Mouse (Mus musculus): Measurements from ENCODE around the gene Gm9821. TPM values are rescaled to one million over a fixed set of nuclear protein-coding genes. Genes with fewer than 3 reads are reported as not detected.

Gene Gm9821
- polyA plus RNA-seq, 1 experiment from 2014 or later = 2.8 TPM

GRCm38 (mm10) chr2:91913328-91914110, 32.0 kb upstream of the Gm9821 start:
- H3K9ac ChIP-seq (ENCODE audit: low read depth, low read length) = no peak overlapping the region
- H3K4me3 ChIP-seq (ENCODE audit: low read depth, low read length) = no peak overlapping the region
- H3K27ac ChIP-seq (ENCODE audit: low read depth, low read length) = no peak overlapping the region
- 71% methylated on average over 7 of the region's 7 CpGs for WGBS (ENCODE audit: insufficient replicate concordance)
- H3K4me1 ChIP-seq (ENCODE audit: control insufficient read depth, insufficient read depth, low read length) = 0 out of 2 replicates have a peak, but pooled peaks cover 5% of the 10 kb centered on the region
- ATAC-seq (replicated peaks; ENCODE audit: insufficient number of reproducible peaks, low FRiP score, low TSS enrichment) = no peak
- H3K4me2 ChIP-seq = no peak overlapping the region
- no peaks in the 10 kb centered on the region for H3K9me3 ChIP-seq (replicated peaks; ENCODE audit: control insufficient read depth, low read length)
- no peaks in the 10 kb centered on the region for H3K27me3 ChIP-seq (ENCODE audit: control insufficient read depth, insufficient read depth, low read length)
- H3K36me3 ChIP-seq (ENCODE audit: control insufficient read depth, insufficient read depth, low read length) = peaks cover 14% of the 10 kb centered on the region

DNA sequence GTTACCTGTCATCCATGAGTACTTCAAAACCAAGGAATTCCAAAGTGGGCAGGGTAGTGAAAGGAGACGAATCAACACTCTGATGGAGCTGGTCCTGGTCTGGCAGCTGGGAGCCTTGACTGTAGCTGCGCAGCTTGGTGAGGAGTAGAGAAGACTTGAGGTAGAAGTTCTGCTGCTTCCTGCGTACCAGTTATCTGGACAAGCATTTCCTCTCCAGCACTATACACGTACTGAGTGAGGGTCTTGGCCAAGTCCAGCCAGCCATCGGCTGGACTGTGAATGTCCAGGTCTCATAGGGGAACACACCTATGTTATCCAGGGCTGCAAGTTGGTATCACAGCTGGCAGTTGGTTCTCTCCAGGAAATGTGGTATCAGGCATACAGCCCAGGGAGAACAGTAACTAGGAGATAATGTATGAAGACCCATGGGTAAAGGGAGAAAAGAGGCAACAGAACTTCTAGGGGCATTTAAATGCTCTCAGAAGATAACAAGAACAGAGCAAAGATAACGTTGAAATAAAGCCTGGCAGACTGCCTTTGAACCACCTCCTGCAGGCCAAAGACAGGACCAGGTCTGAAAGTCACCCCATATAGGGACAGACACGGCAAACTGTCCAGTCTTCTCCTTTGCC, 29.0 kb upstream of the Gm9821 start:
- H3K4me3 ChIP-seq (ENCODE audit: low read depth, low read length) = no peak overlapping the region
- H3K27me3 ChIP-seq (ENCODE audit: control insufficient read depth, insufficient read depth, low read length) = peaks cover 12% of the 10 kb centered on the region
- H3K4me2 ChIP-seq = no peak overlapping the region
- H3K9ac ChIP-seq (ENCODE audit: low read depth, low read length) = no peak overlapping the region
- 59% methylated on average over 7 of the region's 7 CpGs for WGBS (ENCODE audit: insufficient replicate concordance)
- H3K36me3 ChIP-seq (ENCODE audit: control insufficient read depth, insufficient read depth, low read length) = peaks cover 13% of the 10 kb centered on the region
- H3K9me3 ChIP-seq (replicated peaks; ENCODE audit: control insufficient read depth, low read length) = no peaks in the 10 kb centered on the region
- H3K27ac ChIP-seq (ENCODE audit: low read depth, low read length) = no peak overlapping the region
- no peak for ATAC-seq (replicated peaks; ENCODE audit: insufficient number of reproducible peaks, low FRiP score, low TSS enrichment)
- H3K4me1 ChIP-seq (ENCODE audit: control insufficient read depth, insufficient read depth, low read length) = 0 out of 2 replicates have a peak, but pooled peaks cover 8% of the 10 kb centered on the region

- Histone ChIP-seq H3K4me3 (ENCODE audit: low read depth, low read length) (no peak overlapping the region), H3K27ac (ENCODE audit: low read depth, low read length) (no peak overlapping the region), H3K4me1 (ENCODE audit: control insufficient read depth, insufficient read depth, low read length) (0 out of 2 replicates have a peak, but pooled peaks cover 11% of the 10 kb centered on the region), H3K27me3 (ENCODE audit: control insufficient read depth, insufficient read depth, low read length) (peaks cover 18% of the 10 kb centered on the region), H3K36me3 (ENCODE audit: control insufficient read depth, insufficient read depth, low read length) (peaks cover 7% of the 10 kb centered on the region; the same call in 1 of the 2 replicates), H3K9ac (ENCODE audit: low read depth, low read length) (no peak overlapping the region), H3K4me2 (no peak overlapping the region), H3K9me3 (replicated peaks; ENCODE audit: control insufficient read depth, low read length) (no peaks in the 10 kb centered on the region)
- WGBS (ENCODE audit: insufficient replicate concordance) = 87% methylated on average over 7 of the region's 7 CpGs
- ATAC-seq (replicated peaks; ENCODE audit: insufficient number of reproducible peaks, low FRiP score, low TSS enrichment) = no peak
Observed at GRCm38 (mm10) chr2:91917096-91917495, 28.4 kb upstream of the Gm9821 start.

DNA sequence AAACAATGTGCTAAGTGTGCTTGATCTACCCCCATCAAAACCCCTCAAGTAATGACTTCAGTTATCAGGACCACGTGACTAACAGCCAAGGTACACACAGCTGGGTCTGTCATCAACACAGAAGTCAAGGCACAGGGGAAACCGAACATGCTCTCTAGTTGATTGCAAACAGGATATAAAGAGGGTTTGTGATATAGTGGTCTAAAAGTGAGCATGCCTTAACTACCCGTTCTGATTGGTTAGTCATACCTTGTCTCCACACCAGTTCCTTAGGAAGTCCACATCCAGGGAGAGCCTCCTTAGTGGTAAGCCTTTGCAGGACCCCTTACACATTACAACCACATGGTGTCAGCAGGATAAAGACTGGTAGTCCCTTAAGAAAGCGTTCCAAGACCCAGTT, 25.4 kb upstream of the Gm9821 start:
- no peak for ATAC-seq (replicated peaks; ENCODE audit: insufficient number of reproducible peaks, low FRiP score, low TSS enrichment)
- H3K27ac ChIP-seq (ENCODE audit: low read depth, low read length) = no peak overlapping the region
- peaks cover 43% of the 10 kb centered on the region for H3K27me3 ChIP-seq (ENCODE audit: control insufficient read depth, insufficient read depth, low read length)
- 66% methylated on average over 4 of the region's 4 CpGs for WGBS (ENCODE audit: insufficient replicate concordance)
- H3K4me1 ChIP-seq (ENCODE audit: control insufficient read depth, insufficient read depth, low read length) = peaks cover 13% of the 10 kb centered on the region
- H3K9me3 ChIP-seq (replicated peaks; ENCODE audit: control insufficient read depth, low read length) = no peaks in the 10 kb centered on the region
- H3K4me2 ChIP-seq = no peak overlapping the region
- H3K9ac ChIP-seq (ENCODE audit: low read depth, low read length) = no peak overlapping the region
- peaks cover 3% of the 10 kb centered on the region; the same call in 1 of the 2 replicates for H3K36me3 ChIP-seq (ENCODE audit: control insufficient read depth, insufficient read depth, low read length)
- no peak overlapping the region for H3K4me3 ChIP-seq (ENCODE audit: low read depth, low read length)

GRCm38 (mm10) chr2:91921181-91921789, 24.2 kb upstream of the Gm9821 start:
- peaks cover 3% of the 10 kb centered on the region; the same call in 1 of the 2 replicates for H3K36me3 ChIP-seq (ENCODE audit: control insufficient read depth, insufficient read depth, low read length)
- WGBS (ENCODE audit: insufficient replicate concordance) = 4% methylated on average over 31 of the region's 31 CpGs
- no peak for ATAC-seq (replicated peaks; ENCODE audit: insufficient number of reproducible peaks, low FRiP score, low TSS enrichment)
- no peaks in the 10 kb centered on the region for H3K9me3 ChIP-seq (replicated peaks; ENCODE audit: control insufficient read depth, low read length)
- H3K27me3 ChIP-seq (ENCODE audit: control insufficient read depth, insufficient read depth, low read length) = peaks cover 43% of the 10 kb centered on the region
- H3K4me2 ChIP-seq = peak overlapping the region; percentile 95
- peak overlapping the region; percentile 53 for H3K4me3 ChIP-seq (ENCODE audit: low read depth, low read length)
- H3K4me1 ChIP-seq (ENCODE audit: control insufficient read depth, insufficient read depth, low read length) = peaks cover 12% of the 10 kb centered on the region
- no peak overlapping the region for H3K27ac ChIP-seq (ENCODE audit: low read depth, low read length)
- H3K9ac ChIP-seq (ENCODE audit: low read depth, low read length) = no peak overlapping the region

DNA sequence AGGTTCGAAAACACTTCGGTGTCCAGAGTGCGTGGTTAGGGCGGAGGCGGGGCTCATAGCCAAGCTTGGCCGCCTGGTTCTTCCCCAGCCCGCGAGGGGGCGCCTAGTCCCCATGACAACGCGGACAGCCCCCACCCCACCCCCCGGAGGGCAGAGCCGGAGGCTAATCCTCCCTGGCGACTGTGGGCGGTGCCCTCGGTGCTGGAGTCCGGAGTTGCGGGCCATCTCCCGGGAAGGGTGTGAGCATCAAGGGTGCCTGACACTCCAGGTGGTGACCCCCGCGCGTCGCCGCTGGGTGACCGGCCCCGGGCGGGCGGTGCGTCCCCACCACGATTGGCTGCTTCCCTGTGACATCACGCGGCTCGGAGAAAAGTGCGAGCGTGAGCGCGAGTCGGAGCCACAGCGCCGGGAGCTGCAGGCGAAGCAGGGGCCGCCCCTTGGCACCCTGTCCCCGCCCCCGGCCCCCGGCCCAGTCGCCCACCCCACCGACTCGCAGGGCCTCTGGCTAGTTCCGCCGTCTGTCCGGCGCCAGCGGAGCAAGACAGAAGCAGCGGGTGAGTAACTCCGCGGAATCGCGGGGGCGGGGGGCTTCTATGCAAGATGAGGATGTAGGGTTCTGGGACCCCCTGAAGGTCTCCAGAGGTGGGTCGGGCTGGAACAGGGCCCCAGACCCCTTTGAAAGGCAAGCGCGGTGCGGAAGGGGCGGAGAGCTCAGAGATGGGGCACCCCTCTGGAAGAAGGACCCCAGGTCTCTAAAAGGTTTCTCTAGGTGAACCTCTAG, 23.5 kb upstream of the Gm9821 start:
- under 1% methylated on average over 56 of the region's 64 CpGs for WGBS (ENCODE audit: insufficient replicate concordance)

DNA sequence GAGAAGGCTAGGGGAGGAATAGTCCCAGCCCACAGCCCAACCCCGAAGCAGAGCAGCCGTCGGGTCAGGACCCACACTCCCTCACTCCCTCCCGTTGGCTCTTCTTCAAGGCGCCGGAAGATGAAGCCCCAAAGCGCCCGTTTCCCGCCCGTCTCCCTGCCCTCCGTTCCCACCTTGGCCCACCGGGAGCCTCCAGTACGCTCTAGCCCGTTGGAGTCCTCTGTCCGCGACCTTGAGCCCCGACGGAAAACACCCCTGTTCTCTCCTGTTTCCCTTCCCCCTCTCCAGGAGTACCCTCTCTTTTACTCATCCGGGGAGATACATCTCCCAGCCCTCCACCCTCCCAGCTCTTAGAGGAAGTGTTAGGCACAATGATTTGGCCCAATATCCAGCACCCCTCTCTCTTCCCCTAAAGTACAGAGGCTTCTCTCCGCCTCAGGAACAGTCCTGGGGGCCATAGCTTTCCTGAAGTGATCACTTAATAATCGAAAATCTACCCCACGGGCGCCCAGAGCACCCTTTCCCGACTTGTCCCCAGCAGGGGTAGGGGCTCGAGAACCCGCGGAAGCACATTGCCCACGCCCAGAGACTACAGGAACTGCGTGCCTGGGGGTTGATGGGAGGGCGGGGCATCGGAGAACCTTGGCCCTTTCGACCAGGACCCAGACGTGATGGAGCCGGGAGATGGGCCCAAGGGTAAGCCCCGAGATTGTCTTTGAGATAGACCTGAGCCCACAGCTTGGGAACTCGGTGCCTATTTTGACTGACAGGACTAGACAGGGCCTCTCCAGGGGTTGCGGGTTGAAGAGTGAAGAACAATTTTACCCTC, 22.7 kb upstream of the Gm9821 start:
- WGBS (ENCODE audit: insufficient replicate concordance) = 3% methylated on average over 37 of the region's 37 CpGs

More for the DNA sequence above, 23.5 kb upstream of the Gm9821 start:
- Histone ChIP-seq H3K27me3 (ENCODE audit: control insufficient read depth, insufficient read depth, low read length) (peaks cover 43% of the 10 kb centered on the region), H3K4me1 (ENCODE audit: control insufficient read depth, insufficient read depth, low read length) (peaks cover 10% of the 10 kb centered on the region), H3K27ac (ENCODE audit: low read depth, low read length) (no peak overlapping the region), H3K4me2 (peak overlapping the region; percentile 95), H3K9ac (ENCODE audit: low read depth, low read length) (no peak overlapping the region), H3K4me3 (ENCODE audit: low read depth, low read length) (peak overlapping the region; percentile 53), H3K36me3 (ENCODE audit: control insufficient read depth, insufficient read depth, low read length) (peaks cover 3% of the 10 kb centered on the region; the same call in 1 of the 2 replicates), H3K9me3 (replicated peaks; ENCODE audit: control insufficient read depth, low read length) (no peaks in the 10 kb centered on the region)
- ATAC-seq (replicated peaks; ENCODE audit: insufficient number of reproducible peaks, low FRiP score, low TSS enrichment) = peak; percentile 37; the same call in 1 of the 2 replicates

More for the DNA sequence above, 22.7 kb upstream of the Gm9821 start:
- no peak overlapping the region for H3K9ac ChIP-seq (ENCODE audit: low read depth, low read length)
- peak overlapping the region; percentile 53 for H3K4me3 ChIP-seq (ENCODE audit: low read depth, low read length)
- peak overlapping the region; percentile 95 for H3K4me2 ChIP-seq
- H3K4me1 ChIP-seq (ENCODE audit: control insufficient read depth, insufficient read depth, low read length) = peaks cover 10% of the 10 kb centered on the region
- 0 out of 2 replicates have a peak, but pooled peaks cover 2% of the 10 kb centered on the region for H3K36me3 ChIP-seq (ENCODE audit: control insufficient read depth, insufficient read depth, low read length)
- H3K27ac ChIP-seq (ENCODE audit: low read depth, low read length) = no peak overlapping the region
- no peaks in the 10 kb centered on the region for H3K9me3 ChIP-seq (replicated peaks; ENCODE audit: control insufficient read depth, low read length)
- ATAC-seq (replicated peaks; ENCODE audit: insufficient number of reproducible peaks, low FRiP score, low TSS enrichment) = no peak
- peaks cover 43% of the 10 kb centered on the region for H3K27me3 ChIP-seq (ENCODE audit: control insufficient read depth, insufficient read depth, low read length)

Data from heart, embryonic 11.5 days (tissue).